Mouse (Mus musculus) ovary, adult 10 weeks (tissue): ENCODE results near the gene Micall2. TPM values are rescaled to one million over a fixed set of nuclear protein-coding genes. Genes with fewer than 3 reads are reported as not detected.

Experiments used
- polyA plus RNA-seq: library from polyadenylated mRNA; stranded (reverse); fragments of 350-450 nt; fragmentation: Illumina TruSeq; extraction: RNeasy Lipid Tissue Mini Kit (QIAGEN cat#74804); gene quantifications from one replicate; pipeline ENCODE4 v1.2.3, GENCODE M21; 2014

Gene Micall2
- polyA plus RNA-seq = 0.29 TPM

GRCm38 (mm10) chr5:139735677-139736503 is at the start of gene Micall2:
Micall2 (minus strand) TSS chr5:139736336.

GRCm38 (mm10) chr5:139775216-139775926 is 39.2 kb upstream of the Micall2 start, which contains the start of gene Ints1:
Ints1 (minus strand) TSS chr5:139775674.

Other genes starting within 250 kb of the Micall2 start
- gene Uncx, start 192.8 kb downstream of the Micall2 start, polyA plus RNA-seq = not detected
- gene Ints1, start 39.3 kb upstream of the Micall2 start, polyA plus RNA-seq = 0.54 TPM
- gene Mafk, start 55.2 kb upstream of the Micall2 start, polyA plus RNA-seq = 7.2 TPM
- gene Tmem184a, start 83.6 kb upstream of the Micall2 start, polyA plus RNA-seq = 0.51 TPM
- gene Gm26938, start 90.1 kb upstream of the Micall2 start, polyA plus RNA-seq = not detected
- not detected for gene Psmg3, start 90.5 kb upstream of the Micall2 start, polyA plus RNA-seq
- gene Elfn1, start 171.6 kb upstream of the Micall2 start, polyA plus RNA-seq = 0.17 TPM